Mouse (Mus musculus) heart, adult 2 months (tissue): ENCODE data around the gene Poc5. TPM values are rescaled to one million over a fixed set of nuclear protein-coding genes. Genes with fewer than 3 reads are reported as not detected.

Experiments used
- DNase-seq, 2 experiments: peaks; one replicate each; pipeline ENCODE4 v3.0.0; 2021
- H3K27ac ChIP-seq: fragments of 200-600 bp; 2 replicates; pipeline ENCODE4 v1.8.1; 2022
- H3K27me3 ChIP-seq: fragments of 200-500 bp; 2 replicates; pipeline ENCODE4 v1.6.1; 2012; ENCODE audit warnings: mild to moderate bottlenecking, low read length, inconsistent platforms, mixed read lengths; ENCODE audit not compliant: control insufficient read depth, insufficient read depth
- H3K36me3 ChIP-seq: fragments of 200-500 bp; 2 replicates; pipeline ENCODE4 v1.6.1; 2012; ENCODE audit warnings: low read length, inconsistent platforms; ENCODE audit not compliant: control insufficient read depth, insufficient read depth
- H3K4me1 ChIP-seq: fragments of 200-500 bp; 2 replicates; pipeline ENCODE4 v1.6.1; 2011; ENCODE audit warnings: low read length; ENCODE audit not compliant: control insufficient read depth, insufficient read depth
- H3K4me3 ChIP-seq: fragments of 200-600 bp; 2 replicates; pipeline ENCODE4 v1.8.1; 2022
- H3K79me2 ChIP-seq: fragments of 200-500 bp; replicated peaks from 2 replicates; pipeline ENCODE4 v1.6.1; 2012; ENCODE audit warnings: mild to moderate bottlenecking, inconsistent platforms, low read length, moderate library complexity, mixed read lengths; ENCODE audit not compliant: control insufficient read depth, insufficient read depth
- H3K9ac ChIP-seq: fragments of 200-500 bp; 2 replicates; pipeline ENCODE4 v1.6.1; 2012; ENCODE audit warnings: low read depth, mild to moderate bottlenecking, control low read depth, inconsistent platforms, low read length, mixed read lengths
- CTCF ChIP-seq: fragments of 200-600 bp; IDR thresholded peaks from 2 replicates; pipeline ENCODE4 v1.8.1; 2022; ENCODE audit warnings: antibody characterized with exemption, mild to moderate bottlenecking, moderate library complexity
- EP300 ChIP-seq: fragments of 200-500 bp; IDR thresholded peaks from 2 replicates; pipeline ENCODE4 v1.6.1; 2011; ENCODE audit warnings: low read depth, low read length, control low read depth; ENCODE audit not compliant: insufficient read depth
- POLR2A ChIP-seq: fragments of 200-500 bp; IDR thresholded peaks from 2 replicates; pipeline ENCODE4 v1.6.1; 2011; ENCODE audit warnings: mild to moderate bottlenecking, low read depth, low read length, control low read depth; ENCODE audit not compliant: insufficient read depth
- WGBS: fragments of 180-500 bp; shearing (Covaris S2); methylation state at CpG from one replicate; pipeline ENCODE4 v1.1.7; 2018; 5-methylcytosine and 5-hydroxymethylcytosine counted together
- intact Hi-C: fragments of 180-260 bp; cut with DNase I; formaldehyde crosslinking; loops from one replicate; pipeline ENCODE4 v1.15.1; 2025
- polyA plus RNA-seq: library from polyadenylated mRNA; depleted of rRNA; stranded (reverse); fragments of >200 nt; gene quantifications from 2 replicates; pipeline ENCODE4 v1.2.3, GENCODE M21; 2012
- total RNA-seq, 2 experiments: library from RNA; stranded (reverse); gene quantifications; 2 replicates each; pipeline ENCODE4 v1.2.3; 2021

Gene Poc5
- total and polyA plus RNA-seq, 3 experiments, result 5.9 to 9.8 (median 9.6) TPM

DNA sequence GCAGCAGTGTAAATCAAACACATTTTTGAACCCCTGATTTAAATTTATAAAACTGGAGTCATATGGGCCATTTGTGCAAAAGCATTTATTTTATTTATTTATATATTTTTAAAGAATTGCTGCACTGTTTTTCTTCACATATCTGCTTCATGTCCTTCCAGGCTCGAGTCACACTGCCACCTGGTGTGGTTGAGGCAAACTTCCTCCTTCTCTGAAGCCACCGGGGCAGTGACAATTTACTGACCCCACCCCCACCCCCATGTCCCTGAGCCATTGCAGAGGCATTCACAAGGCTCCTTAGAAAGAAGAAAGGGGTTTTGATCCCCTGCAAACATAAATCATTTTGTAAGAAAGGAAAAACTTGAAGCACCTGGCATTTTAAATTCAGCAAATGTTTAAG lies 12.6 kb upstream of the Poc5 start:
- no peaks in the 10 kb centered on the region for H3K36me3 ChIP-seq
- H3K4me3 ChIP-seq, result no peak overlapping the region
- intact Hi-C loops, result loop anchor here (2.0 kb wide), 1 partner anchor 345 kb away; no protein-coding TSS in a partner anchor
- H3K27ac ChIP-seq, result no peak overlapping the region
- WGBS, result 0% methylated on average over 2 of the region's 2 CpGs
- H3K4me1 ChIP-seq, result no peaks in the 10 kb centered on the region; the same call in 1 of the 2 replicates
- no peaks in the 10 kb centered on the region for H3K79me2 ChIP-seq
- no peak for TF ChIP-seq EP300
- no peak for TF ChIP-seq POLR2A
- TF ChIP-seq CTCF, result peak; percentile 56
- no peak overlapping the region for H3K9ac ChIP-seq
- no peak for DNase-seq
- H3K27me3 ChIP-seq, result no peaks in the 10 kb centered on the region

DNA sequence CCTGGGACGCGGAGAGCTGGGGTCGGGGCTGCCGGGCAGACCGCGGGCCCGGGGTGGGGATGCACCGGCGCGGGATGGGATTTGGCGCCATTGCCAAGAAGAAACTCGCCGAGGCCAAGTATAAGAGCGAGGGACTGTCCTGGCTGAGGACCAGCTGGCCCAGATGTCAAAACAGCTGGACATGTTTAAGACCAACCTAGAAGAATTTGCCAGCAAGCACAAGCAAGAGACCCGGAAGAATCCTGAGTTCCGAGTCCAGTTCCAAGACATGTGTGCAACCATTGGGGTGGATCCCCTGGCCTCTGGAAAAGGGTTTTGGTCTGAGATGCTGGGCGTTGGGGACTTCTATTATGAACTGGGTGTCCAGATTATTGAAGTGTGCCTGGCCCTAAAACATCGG lies 11.2 kb upstream of the Poc5 start:
- Histone ChIP-seq H3K36me3 (no peaks in the 10 kb centered on the region), H3K27me3 (no peaks in the 10 kb centered on the region), H3K4me3 (no peak overlapping the region), H3K27ac (no peak overlapping the region), H3K79me2 (no peaks in the 10 kb centered on the region), H3K4me1 (no peaks in the 10 kb centered on the region; the same call in 1 of the 2 replicates), H3K9ac (no peak overlapping the region)
- intact Hi-C loops, result no loop called here
- DNase-seq, result peak; percentile 37 to 51
- 70% methylated on average over 18 of the region's 18 CpGs for WGBS
- TF ChIP-seq POLR2A (no peak), EP300 (no peak), CTCF (no peak)

DNA sequence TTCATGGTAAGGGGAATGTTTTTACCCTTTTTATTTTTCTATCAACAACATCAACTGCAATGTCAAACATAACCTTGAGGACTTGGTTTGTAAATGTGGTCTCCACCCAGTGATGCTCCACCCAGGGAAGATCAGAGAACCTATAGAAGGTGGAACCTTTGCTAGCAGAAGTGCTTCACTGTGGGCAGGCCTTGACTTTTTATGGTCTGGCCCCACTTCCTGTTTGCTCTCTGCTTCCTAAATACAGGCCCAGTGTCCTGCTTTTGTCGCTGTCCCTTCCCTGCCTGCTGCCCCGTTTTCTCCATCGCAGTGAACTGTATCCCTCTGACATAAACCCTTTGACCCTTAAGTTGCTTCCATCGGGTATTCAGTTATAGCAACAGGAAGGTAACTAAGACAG lies 10.2 kb upstream of the Poc5 start:
- Histone ChIP-seq H3K4me1 (no peaks in the 10 kb centered on the region; the same call in 1 of the 2 replicates), H3K27ac (no peak overlapping the region), H3K79me2 (no peaks in the 10 kb centered on the region), H3K27me3 (no peaks in the 10 kb centered on the region), H3K9ac (no peak overlapping the region), H3K36me3 (no peaks in the 10 kb centered on the region), H3K4me3 (no peak overlapping the region)
- no peak for DNase-seq
- no peak for TF ChIP-seq CTCF
- no peak for TF ChIP-seq POLR2A
- TF ChIP-seq EP300, result no peak
- WGBS, result 54% methylated on average over 4 of the region's 4 CpGs
- intact Hi-C loops, result no loop called here

- no peak overlapping the region; the same call in 1 of the 2 replicates for H3K4me3 ChIP-seq
- no peaks in the 10 kb centered on the region; the same call in 1 of the 2 replicates for H3K79me2 ChIP-seq
- peaks cover 4% of the 10 kb centered on the region for H3K4me1 ChIP-seq
- intact Hi-C loops, result loop anchor here (5.0 kb wide), 1 partner anchor 153 kb away; the partner anchor contains the start of genes Col4a3bp and Polk
- H3K36me3 ChIP-seq, result peaks cover 13% of the 10 kb centered on the region
- H3K9ac ChIP-seq, result peak overlapping the region; percentile 30; the same call in 1 of the 2 replicates
- H3K27ac ChIP-seq, result no peak overlapping the region
- no peak for DNase-seq
- TF ChIP-seq EP300, result no peak
- TF ChIP-seq POLR2A, result no peak
- no peak for TF ChIP-seq CTCF
- WGBS, result 13% methylated on average over 2 of the region's 2 CpGs
- no peaks in the 10 kb centered on the region for H3K27me3 ChIP-seq
Observed at GRCm38 (mm10) chr13:96389301-96389700, 1.2 kb downstream of the Poc5 start.

DNA sequence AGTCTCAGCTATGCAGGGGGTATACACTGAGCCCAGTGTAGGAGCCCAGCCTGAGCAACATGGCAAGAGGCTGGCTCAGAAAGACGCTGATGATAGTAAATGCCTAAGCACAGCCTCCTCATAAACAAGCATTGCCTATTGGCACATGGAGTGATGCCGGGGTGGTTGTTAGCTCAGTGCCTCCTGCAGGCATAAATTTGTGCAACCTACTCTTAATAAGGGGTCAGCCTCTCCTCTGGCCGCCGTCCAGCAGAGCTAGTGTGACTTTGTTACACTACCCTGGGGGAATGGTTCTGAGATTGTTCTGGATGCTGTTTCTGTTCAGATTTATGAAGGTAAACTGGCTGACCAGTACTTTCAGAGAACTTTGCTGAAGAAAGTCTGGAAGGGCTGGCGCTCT lies 13.2 kb downstream of the Poc5 start:
- Histone ChIP-seq H3K9ac (no peak overlapping the region), H3K79me2 (no peaks in the 10 kb centered on the region), H3K27me3 (no peaks in the 10 kb centered on the region), H3K4me1 (no peaks in the 10 kb centered on the region), H3K36me3 (peaks cover 2% of the 10 kb centered on the region; the same call in 1 of the 2 replicates), H3K4me3 (no peak overlapping the region), H3K27ac (no peak overlapping the region)
- intact Hi-C loops, result no loop called here
- no peak for DNase-seq
- WGBS, result 91% methylated on average over 5 of the region's 5 CpGs
- no peak for TF ChIP-seq EP300
- no peak for TF ChIP-seq POLR2A
- TF ChIP-seq CTCF, result no peak

GRCm38 (mm10) chr13:96405518-96405917 lies 17.4 kb downstream of the Poc5 start:
- Histone ChIP-seq H3K27ac (no peak overlapping the region), H3K36me3 (peaks cover 2% of the 10 kb centered on the region; the same call in 1 of the 2 replicates), H3K4me3 (no peak overlapping the region), H3K9ac (no peak overlapping the region), H3K27me3 (no peaks in the 10 kb centered on the region), H3K4me1 (no peaks in the 10 kb centered on the region), H3K79me2 (no peaks in the 10 kb centered on the region)
- DNase-seq, result no peak
- intact Hi-C loops, result no loop called here
- TF ChIP-seq EP300, result no peak
- no peak for TF ChIP-seq POLR2A
- no peak for TF ChIP-seq CTCF
- WGBS, result 91% methylated on average over 2 of the region's 2 CpGs
